Mouse (Mus musculus) megakaryocyte, embryonic 14.5 days (primary cell): Measurements from ENCODE around the gene Mapk10. TPM values are rescaled to one million over a fixed set of nuclear protein-coding genes. Genes with fewer than 3 reads are reported as not detected.
"Not testable (repeated sequence)": the region's sequence is repeated elsewhere in the genome, so short reads cannot be mapped to it uniquely, and the experiment has no call there.

ENCODE experiments used
- H3K27me3 ChIP-seq: replicated peaks from 2 replicates; pipeline ENCODE3; 2012; ENCODE audit warnings: inconsistent platforms
- H3K36me3 ChIP-seq: replicated peaks from 2 replicates; pipeline ENCODE3; 2012; ENCODE audit warnings: low read length, inconsistent platforms, mixed read lengths
- H3K4me1 ChIP-seq: 2 replicates; pipeline ENCODE4 v1.6.1; 2012; ENCODE audit warnings: inconsistent platforms
- H3K4me3 ChIP-seq: replicated peaks from 2 replicates; pipeline ENCODE3; 2012; ENCODE audit warnings: moderate library complexity, mild to moderate bottlenecking, inconsistent platforms
- H3K9me3 ChIP-seq: 2 replicates; pipeline ENCODE4 v1.6.1; 2012; ENCODE audit warnings: inconsistent platforms
- FLI1 ChIP-seq: IDR thresholded peaks from 2 replicates; pipeline ENCODE4 v1.6.1; 2012; ENCODE audit warnings: low read length, inconsistent platforms, mixed read lengths
- GATA1 ChIP-seq: IDR thresholded peaks from 3 replicates; pipeline ENCODE4 v1.6.1; 2012; ENCODE audit warnings: mixed read lengths, low read length, inconsistent platforms, borderline replicate concordance
- polyA plus RNA-seq: library from polyadenylated mRNA; stranded (reverse); fragments of >175 nt; gene quantifications from 2 replicates; pipeline ENCODE4 v1.2.3, GENCODE M21; 2012; ENCODE audit warnings: low replicate concordance; ENCODE audit not compliant: insufficient read depth

The Mapk10 gene
- polyA plus RNA-seq, 1 experiment, result not detected

GRCm38 (mm10) chr5:102946625-102947024 is 264.5 kb downstream of the Mapk10 start:
- Histone ChIP-seq H3K36me3 (no peaks in the 10 kb centered on the region), H3K27me3 (no peaks in the 10 kb centered on the region), H3K9me3 (peaks cover 63% of the 10 kb centered on the region), H3K4me3 (no peak overlapping the region), H3K4me1 (no peaks in the 10 kb centered on the region)
- TF ChIP-seq GATA1, result no peak
- TF ChIP-seq FLI1, result no peak

DNA sequence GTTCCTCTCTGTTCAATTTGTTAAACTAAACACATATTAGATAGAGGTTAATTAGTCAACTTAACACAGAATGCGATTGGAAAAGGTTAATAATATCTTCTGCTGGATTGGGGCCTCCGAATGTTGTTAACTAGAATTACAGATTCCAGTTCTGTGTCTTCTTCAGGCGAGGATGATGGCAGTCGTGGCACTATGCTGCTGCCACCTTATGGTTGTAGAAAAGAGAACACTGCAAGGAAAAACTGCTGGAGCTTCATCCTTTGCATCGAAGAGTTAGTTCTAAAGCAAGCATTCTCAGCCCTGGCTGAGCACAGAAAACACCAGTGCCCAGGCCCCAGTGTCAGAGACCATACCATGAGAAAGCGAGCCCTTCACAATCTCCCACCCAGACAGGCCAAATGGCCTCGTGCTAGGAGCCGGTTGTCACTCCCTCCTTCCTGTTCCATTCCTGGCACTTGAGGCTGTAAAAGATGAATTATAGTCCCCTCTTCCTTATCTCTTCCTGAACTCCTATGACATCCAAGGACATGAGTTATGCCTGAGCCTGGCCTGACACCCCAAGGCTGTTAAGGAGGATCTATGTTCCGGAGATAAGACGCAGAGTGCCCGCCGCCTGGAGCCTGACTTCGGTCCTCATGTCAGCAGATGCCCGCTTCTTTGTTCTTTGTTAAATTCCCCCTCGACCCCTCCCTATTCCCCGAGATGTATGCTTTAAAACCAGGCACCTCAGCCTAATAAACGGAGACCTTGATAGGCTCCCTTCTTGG is 267.1 kb downstream of the Mapk10 start:
- H3K9me3 ChIP-seq, result peaks cover 55% of the 10 kb centered on the region
- H3K4me3 ChIP-seq, H3K4me1 ChIP-seq, H3K27me3 ChIP-seq, H3K36me3 ChIP-seq: not testable (repeated sequence)

- H3K4me1 ChIP-seq, result no peaks in the 10 kb centered on the region
- TF ChIP-seq GATA1 (no peak), FLI1 (no peak)
- H3K9me3 ChIP-seq, result peaks cover 29% of the 10 kb centered on the region
- H3K27me3 ChIP-seq, result no peaks in the 10 kb centered on the region
- no peak overlapping the region for H3K4me3 ChIP-seq
- H3K36me3 ChIP-seq, result no peaks in the 10 kb centered on the region
Observed at GRCm38 (mm10) chr5:102930161-102930560, 281.0 kb downstream of the Mapk10 start.

- H3K4me3 ChIP-seq, result no peak overlapping the region
- no peaks in the 10 kb centered on the region for H3K4me1 ChIP-seq
- no peak for TF ChIP-seq GATA1
- TF ChIP-seq FLI1, result no peak
- H3K36me3 ChIP-seq, result no peaks in the 10 kb centered on the region
- H3K27me3 ChIP-seq, result no peaks in the 10 kb centered on the region
- H3K9me3 ChIP-seq, result peaks cover 52% of the 10 kb centered on the region
Observed at GRCm38 (mm10) chr5:102926786-102927185, 284.3 kb downstream of the Mapk10 start.

DNA sequence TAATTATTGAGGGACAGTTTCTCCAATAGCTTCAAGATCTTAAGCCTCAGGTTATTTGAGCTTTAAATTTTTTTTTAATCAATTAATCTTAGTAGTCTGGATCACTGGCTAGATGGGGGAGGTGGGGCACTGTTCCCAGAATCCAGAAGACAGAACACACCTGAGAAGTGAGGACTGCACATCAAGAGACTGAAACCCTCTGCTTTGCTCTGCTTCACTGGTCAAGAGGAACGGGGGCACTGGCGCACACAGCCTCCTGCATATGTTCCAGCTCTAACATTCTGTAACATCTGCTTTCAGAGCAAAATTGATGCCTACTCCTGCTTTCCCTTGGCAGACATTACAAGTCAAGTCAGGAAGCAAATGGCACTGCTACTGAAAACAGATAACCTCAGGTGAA is 290.9 kb downstream of the Mapk10 start:
- H3K9me3 ChIP-seq, result peaks cover 58% of the 10 kb centered on the region
- TF ChIP-seq GATA1 (no peak), FLI1 (no peak)
- H3K36me3 ChIP-seq, result no peaks in the 10 kb centered on the region
- H3K27me3 ChIP-seq, result no peaks in the 10 kb centered on the region
- no peaks in the 10 kb centered on the region for H3K4me1 ChIP-seq
- H3K4me3 ChIP-seq, result no peak overlapping the region

DNA sequence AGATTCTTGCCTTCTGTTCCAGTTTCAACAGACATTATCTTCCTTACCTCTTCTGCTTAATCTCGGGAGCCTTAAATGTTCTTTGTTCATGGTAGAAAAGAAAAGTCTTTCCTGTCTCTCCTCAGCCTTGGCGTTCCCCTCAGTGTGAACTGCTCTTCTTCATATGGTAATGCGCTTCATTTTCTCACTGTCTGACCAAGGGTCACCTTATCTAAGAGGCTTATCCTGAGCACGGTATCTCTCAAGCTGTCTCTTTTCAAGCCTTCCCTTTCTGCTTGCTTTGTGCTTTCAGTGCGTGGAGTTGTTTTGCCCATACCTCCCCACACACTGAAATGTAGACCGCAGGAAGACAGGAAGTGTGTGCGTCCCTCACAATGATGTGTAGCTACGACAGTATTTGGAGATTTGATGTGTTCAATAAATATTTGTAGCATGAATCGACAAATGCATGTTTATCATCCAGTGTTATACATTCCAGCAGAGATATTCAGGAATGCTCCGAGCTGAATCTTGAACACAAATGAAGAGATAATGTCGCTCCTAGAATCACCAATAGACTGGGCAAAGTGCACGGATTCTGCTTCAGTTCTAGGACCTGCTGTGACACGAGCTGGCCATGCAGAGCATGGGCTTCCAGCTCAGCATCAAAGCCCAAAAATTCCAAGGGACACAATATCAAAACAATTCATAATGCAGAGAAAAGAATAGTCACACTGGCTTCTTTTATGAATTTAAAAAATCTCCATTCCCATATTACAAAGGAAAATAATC is 305.5 kb downstream of the Mapk10 start:
- Histone ChIP-seq H3K4me3 (no peak overlapping the region), H3K9me3 (peaks cover 41% of the 10 kb centered on the region), H3K36me3 (no peaks in the 10 kb centered on the region), H3K27me3 (no peaks in the 10 kb centered on the region), H3K4me1 (no peaks in the 10 kb centered on the region)
- TF ChIP-seq FLI1 (no peak), GATA1 (no peak)

- H3K36me3 ChIP-seq, result no peaks in the 10 kb centered on the region
- TF ChIP-seq GATA1 (no peak), FLI1 (no peak)
- no peaks in the 10 kb centered on the region for H3K4me1 ChIP-seq
- H3K27me3 ChIP-seq, result no peaks in the 10 kb centered on the region
- H3K9me3 ChIP-seq, result peaks cover 39% of the 10 kb centered on the region
- no peak overlapping the region for H3K4me3 ChIP-seq
Observed at GRCm38 (mm10) chr5:102904066-102904465, 307.1 kb downstream of the Mapk10 start.

DNA sequence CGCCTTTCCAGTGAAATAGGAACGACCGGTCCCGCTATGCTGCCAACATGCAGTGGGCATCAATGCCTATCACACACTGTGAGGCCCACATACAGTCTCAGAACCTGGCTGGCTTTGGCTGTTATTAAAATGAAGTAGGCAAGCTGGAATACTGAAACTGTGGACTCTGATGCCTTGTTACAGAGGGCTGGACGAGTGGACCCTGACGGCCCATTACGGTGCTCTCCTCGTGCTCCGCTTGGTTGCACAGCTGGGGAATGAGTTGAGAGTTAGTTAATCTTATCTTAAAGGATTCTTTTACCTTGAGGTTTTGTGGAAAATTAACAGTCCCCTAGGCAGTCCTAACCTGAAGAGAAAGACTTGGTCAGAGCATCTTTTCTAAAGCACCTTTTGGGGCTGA is 307.6 kb downstream of the Mapk10 start:
- no peaks in the 10 kb centered on the region for H3K4me1 ChIP-seq
- H3K9me3 ChIP-seq, result peaks cover 44% of the 10 kb centered on the region
- H3K27me3 ChIP-seq, result no peaks in the 10 kb centered on the region
- H3K36me3 ChIP-seq, result no peaks in the 10 kb centered on the region
- TF ChIP-seq FLI1 (no peak), GATA1 (no peak)
- no peak overlapping the region for H3K4me3 ChIP-seq

DNA sequence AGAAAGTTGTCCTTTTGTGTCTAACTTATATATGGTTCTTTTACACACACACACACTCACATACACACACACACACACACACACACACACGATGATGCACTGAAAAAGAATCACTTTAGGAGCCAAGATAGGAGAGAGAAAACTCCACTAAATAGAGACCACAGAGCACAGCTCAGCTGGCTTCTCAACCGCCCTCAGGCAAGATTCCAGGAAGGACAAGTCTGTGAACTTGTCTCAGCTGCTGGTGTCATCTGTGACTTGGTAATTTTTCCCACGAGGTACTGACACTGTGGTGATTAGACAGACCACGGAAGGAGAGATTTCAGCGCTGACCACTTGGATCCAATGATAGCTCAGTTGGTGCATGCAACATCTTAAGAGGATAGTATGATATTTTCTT is 310.0 kb downstream of the Mapk10 start:
- H3K36me3 ChIP-seq, result no peaks in the 10 kb centered on the region
- TF ChIP-seq GATA1 (no peak), FLI1 (no peak)
- H3K9me3 ChIP-seq, result peaks cover 47% of the 10 kb centered on the region

GRCm38 (mm10) chr5:102899680-102900215 is 311.4 kb downstream of the Mapk10 start:
- Histone ChIP-seq H3K9me3 (peaks cover 42% of the 10 kb centered on the region), H3K4me3 (no peak overlapping the region), H3K27me3 (no peaks in the 10 kb centered on the region), H3K36me3 (no peaks in the 10 kb centered on the region), H3K4me1 (no peaks in the 10 kb centered on the region)
- no peak for TF ChIP-seq FLI1
- no peak for TF ChIP-seq GATA1

More for the DNA sequence above, 310.0 kb downstream of the Mapk10 start:
- no peak overlapping the region for H3K4me3 ChIP-seq
- no peaks in the 10 kb centered on the region for H3K4me1 ChIP-seq
- no peaks in the 10 kb centered on the region for H3K27me3 ChIP-seq
